Mouse (Mus musculus) regulatory T cell (primary cell): ENCODE measurements around the gene Sgsm3.
"Not testable (repeated sequence)": the region's sequence is repeated elsewhere in the genome, so short reads cannot be mapped to it uniquely, and the experiment has no call there.

Experiments used
- in situ Hi-C: fragments of 300-600 bp; cut with MboI, MseI; formaldehyde crosslinking; loops from one replicate; pipeline ENCODE4 v1.15.1; 2025; ENCODE audit warnings: high pct_unique_total_duplicates

Gene Sgsm3

DNA sequence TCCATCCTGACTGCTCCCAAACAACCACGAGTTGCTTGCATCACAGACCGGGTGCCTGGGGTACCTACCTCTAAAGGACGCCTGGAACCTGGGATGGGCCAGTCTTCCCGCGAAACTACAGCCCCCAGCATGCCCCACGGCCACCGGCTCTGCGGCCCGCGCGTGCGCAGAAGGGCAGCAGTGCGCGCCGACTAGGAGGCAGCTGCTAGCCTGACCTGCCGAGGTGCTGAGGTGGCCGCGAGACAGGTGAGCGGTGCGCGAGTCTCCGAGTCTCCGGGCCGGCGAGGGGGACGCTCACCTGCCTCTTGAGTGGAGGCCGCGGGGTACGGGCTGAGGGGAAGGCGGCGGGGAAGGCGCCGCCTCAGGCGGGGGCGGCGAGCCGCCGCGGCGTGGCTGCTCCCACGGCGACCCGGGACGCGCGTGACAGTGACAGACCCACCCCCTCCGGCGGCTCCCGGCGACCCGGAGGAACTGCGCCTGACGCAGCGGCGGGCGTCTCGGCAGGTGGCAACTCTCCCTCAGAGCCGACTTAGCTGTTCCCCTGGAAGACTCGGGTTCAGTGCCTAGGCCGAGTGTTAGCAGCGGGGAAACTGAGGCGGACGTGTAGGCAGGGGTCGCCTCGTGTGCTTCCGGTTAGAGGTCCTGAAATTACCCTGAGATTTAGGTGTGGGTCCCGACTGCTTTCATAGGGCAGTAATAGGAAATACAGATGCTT lies at the start of gene Sgsm3:
TSS of gene Sgsm3 (plus strand) at position 146 of the 715 bp plus-strand sequence.
- in situ Hi-C loops = no loop called here

DNA sequence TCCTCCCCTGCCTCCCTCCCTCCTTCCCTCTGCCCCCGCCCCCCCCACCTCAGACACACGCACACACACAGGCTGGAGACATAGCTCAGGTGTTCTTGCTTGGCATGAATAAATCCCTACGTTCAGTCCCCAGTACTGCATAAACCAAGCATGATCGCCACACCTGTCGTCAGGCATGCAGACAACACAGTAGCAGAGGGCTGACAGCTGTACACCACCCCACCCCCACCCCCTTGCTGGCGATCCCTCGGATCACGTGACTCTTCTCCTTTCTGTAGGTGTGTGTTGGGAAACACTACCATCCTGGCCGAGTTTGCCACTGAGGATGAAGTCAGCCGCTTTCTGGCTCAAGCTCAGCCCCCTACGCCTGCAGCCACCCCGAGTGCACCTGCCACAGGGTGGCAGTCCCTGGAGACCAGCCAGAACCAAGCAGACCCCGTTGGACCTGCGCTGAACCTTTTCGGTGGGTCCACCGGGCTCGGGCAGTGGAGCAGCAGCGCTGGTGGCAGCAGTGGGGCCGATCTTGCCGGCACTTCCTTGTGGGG lies 48.7 kb upstream of the Sgsm3 start:
- in situ Hi-C loops = no loop called here

DNA sequence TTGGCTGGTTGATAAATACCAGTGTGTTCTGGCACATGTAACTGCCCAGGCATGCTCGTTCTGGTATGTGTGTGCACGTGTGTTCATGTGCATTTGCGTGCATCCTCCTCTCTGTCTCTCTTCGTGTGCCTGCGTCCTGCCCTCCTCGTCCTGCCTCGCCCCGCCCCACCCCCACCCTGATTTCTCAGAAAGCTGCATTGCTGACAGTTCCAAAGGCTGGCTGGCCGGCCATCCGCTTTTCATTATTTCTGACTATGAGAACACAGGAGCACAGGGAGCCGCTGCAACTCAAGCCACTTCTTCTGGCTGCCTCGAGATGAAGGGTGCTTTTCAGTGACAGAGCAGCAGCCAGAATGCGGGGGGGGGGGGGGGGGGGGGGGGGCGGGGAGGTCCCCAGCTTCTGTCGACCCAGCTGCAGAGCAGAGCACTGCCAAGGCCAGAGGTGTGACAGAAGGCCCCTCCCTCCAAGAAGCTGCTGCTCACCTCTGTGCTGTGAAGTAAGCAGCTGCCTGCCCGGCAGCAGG lies 47.5 kb upstream of the Sgsm3 start:
- in situ Hi-C loops = no loop called here

DNA sequence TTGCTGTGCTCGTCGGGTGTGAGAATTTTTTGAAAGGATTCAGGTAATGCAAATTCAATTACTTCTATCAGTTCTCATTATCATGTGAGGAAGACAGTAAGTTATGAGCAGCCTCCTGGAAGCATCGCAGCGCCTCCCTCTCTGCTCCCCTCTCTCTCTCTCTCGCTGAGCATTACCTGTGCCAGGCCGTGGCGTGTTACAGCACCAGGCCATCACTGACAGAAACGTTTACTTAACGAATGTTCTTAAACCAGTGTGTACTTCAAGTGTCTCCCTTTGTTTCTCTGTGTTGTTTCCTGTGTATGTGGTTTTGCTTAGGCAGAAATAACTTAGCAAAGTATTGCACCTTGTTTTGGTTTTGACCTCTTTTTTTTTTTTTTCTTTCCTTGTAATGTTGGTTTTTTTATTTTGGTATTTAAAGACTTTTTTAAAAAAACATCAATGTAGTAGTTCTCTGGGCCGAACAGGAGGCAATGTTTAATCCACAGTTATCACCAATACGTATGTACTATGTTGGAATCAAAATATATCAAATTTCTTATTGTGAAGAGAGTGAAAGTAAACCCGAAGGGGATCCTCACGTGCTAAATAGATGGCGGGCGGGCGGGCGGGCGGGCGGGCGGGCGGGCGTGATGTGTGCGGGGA lies 46.8 kb upstream of the Sgsm3 start:
- in situ Hi-C loops = not testable (repeated sequence)

DNA sequence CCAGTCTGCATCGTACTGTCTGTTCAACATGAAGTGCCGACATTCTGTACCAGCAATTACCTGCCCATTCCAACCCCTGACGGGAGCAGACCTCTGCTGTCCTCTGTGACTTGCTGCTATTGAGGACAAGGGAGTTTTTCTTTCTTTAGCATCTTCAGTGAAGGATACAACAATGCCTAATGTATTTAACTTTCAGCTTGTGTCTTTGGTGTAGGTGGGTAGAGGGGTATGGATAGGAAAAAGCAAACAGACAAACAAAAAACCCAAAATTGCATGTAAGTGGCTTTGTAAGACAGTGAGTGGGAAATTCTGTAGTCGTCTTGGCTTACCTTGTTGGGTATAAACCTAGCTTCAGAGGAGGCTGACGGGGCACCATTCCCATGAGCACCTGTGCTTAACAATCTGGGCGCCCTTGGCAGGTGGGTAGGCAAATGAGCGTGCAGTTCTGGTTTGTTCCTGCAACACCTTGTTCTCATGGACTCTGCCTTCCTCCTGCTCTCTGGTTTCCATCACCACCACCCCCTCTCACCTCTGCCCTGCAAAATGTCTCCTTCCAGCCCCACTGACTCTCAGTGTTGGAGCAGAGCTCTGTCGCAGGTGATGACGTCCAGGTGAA lies 46.1 kb upstream of the Sgsm3 start:
- in situ Hi-C loops = no loop called here

DNA sequence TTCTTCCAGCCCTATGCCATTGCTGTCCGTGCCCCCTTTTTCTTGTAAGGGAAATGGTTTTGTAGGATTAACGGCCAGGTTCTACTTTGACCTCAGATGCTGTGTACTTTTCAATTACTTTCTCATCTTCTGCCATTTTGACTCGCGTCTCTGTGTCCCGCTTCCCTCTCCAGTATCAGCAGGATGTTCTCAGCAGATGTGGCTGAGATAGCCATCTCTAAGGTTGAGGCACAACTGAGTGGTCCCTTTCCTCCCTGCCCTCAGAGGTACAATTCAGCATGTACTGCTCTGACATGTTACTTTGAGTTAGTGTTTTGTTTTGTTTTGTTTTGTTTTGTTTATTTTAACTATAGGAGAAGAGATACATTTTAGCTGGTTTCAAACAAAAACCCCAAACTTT lies 42.7 kb upstream of the Sgsm3 start:
- in situ Hi-C loops = no loop called here

DNA sequence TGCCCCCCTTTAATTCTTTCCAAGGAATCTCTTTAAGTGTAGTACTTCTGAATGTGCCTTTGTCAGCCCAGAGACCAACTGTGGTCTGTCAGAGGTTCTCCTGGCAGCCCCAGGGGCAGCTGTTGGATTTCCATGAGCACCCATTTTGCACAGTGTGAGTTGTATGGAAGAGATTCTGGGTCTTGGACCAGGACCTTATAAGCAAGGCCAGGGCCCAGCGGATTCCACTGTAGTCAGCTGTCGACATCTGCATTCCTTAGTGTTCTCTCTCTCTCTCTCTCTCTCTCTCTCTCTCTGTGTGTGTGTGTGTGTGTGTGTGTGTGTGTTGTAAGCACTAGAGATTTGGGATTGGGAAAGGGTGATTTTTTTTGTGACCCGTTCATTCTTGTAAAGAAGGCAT lies 40.9 kb upstream of the Sgsm3 start:
- in situ Hi-C loops = no loop called here

DNA sequence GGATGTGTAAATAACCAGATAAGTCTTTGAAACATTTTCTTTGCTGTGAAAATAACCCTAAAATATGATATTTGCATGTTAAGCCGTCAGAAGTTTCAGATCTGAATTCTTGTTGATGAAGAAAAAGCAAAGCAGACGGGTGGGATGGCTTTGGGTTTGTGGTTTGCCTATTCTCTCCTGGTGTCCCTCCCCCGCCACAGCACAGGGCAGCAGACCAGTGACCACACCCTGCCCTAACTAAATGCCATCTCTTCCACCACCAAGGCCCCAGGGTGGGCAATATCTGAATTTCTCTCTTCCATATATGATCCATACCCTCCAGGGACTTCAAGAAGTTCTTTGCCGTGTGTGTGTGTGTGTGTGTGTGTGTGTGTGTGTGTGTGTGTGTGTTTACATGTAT lies 39.0 kb upstream of the Sgsm3 start:
- in situ Hi-C loops = no loop called here

DNA sequence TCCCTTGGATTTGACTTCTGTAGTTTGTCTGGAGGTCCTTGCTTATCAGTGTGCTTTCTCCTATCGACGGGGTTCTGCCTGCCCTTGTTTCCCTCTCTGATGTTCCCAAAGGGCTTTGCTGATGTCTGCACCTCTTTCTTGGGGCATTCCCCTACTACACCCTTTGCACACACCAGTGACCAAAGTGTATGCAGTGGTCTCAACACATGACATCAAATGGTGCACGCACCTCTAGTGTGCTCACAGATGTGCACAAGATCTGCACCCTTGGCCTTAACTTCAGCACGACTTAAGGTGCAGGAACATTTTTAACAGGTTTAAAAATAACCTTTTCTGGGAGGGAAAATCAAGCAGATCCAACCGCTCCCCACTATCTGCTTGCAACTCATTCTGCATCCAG lies 38.2 kb upstream of the Sgsm3 start:
- in situ Hi-C loops = no loop called here

DNA sequence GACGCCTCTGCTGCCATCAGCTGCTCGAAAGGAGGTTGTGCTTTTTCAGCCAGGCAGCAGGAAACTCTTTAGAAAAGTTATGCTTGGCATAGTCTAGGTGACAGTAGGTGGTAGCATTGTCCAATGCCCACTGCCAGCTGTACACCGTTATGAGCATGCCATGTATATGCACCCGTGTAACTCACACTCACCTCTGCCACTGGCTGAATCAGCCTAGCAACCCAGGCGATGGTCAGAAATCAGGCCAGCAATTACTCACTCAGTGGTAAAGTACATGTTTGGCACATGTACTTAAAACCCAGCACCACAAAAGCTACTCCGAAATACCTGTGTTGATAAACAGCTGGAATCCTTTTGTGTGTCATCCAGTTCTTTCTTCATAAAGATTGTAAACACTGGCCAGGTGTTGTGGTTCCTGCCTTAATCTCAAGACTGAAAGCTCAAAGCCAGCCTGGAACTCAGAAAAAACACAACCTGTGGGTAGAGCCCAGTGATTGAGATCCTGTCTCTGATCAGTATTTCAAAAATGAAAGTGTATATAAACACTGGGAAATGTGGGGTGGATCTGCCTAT lies 36.0 kb upstream of the Sgsm3 start:
- in situ Hi-C loops = loop anchor here (5.0 kb wide), 1 partner anchor 89 kb away; no protein-coding TSS in a partner anchor

DNA sequence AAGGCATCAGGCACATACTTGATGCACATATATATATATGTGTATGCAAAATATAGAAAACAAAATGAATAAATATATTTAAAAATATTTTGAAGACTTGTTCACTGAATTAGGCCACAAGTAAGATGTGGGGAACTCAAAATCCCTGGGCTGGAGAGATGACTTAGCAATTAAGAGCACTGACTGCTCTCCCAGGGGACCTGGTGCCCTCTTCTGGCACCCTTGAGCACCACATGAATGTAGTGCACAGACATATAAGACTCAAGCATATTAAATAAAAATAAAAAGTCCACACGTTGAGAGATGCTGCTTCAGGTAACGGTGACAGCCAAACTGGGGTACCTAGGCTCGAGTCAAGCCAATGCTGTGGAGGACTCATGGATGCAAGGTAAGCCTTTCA lies 31.7 kb upstream of the Sgsm3 start:
- in situ Hi-C loops = loop anchor here (5.0 kb wide), 1 partner anchor 239 kb away; no protein-coding TSS in a partner anchor

DNA sequence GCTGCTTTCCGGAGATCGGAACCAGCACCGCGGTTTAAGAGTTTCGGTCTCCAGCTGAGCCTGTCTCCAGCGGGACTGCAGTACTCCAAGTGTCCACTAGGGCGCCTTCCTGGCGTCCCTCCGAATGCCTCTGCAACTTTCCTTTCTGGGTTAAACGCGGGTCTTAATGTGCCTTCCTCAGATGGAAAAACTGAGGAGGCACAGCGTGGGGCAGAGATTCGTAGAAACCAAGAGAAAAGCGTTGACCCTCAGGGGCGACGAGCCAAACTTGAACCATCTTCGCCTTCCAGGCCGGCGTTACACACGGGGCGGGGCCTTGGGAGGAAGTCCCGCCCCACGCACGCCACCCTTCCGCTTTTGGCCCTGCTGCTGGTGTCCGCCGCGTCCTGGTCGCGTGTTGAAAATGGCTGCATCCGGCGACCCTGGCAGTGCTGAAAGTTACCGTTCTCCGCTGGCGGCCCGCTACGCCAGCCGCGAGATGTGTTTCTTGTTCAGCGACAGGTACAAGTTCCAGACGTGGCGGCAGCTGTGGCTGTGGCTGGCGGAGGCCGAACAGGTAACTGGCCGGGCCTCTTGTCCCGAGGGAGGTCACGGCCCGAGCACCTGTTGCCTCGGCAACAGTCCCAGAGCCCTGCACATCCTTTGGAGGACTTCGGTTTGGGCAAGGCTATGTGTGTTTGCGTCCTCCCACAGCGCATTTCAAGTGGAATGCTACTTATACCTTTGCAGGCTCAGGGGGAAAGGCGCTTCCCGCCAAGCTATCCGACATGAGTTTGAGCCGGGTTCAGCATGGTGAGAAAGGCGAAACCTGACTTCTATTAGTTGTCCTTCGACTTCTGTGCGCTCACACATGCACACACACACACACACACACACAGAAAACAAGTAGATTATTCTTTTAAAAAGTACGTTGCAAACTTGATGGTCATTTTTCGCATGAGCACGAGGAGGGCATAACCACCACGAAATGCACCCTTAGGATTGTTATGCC lies 29.1 kb upstream of the Sgsm3 start, which contains the start of gene Adsl:
TSS of gene Adsl (plus strand) at position 346 of the 991 bp plus-strand sequence.
- in situ Hi-C loops = loop anchor here (5.0 kb wide), 1 partner anchor 241 kb away; no protein-coding TSS in a partner anchor

DNA sequence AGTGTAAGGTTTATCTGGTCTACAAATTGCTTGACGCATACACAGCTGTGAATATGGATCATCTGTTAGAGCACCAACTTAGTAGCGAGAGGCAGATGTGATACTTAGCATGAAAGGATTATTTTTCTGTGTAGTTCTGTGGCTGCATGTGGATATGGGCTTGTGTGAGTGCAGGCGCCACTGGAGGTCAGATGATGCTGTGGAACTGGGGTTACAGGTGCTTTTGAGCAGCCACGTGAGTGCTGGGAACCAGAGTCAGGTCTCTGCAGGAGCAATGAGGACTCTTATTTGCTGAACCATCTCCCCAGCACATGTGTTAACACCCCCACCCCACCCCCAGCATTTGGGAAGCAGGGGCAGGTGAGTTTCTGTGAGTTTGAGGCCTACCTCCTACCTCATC lies 28.1 kb upstream of the Sgsm3 start:
- in situ Hi-C loops = loop anchor here (5.0 kb wide), 1 partner anchor 242 kb away; no protein-coding TSS in a partner anchor

DNA sequence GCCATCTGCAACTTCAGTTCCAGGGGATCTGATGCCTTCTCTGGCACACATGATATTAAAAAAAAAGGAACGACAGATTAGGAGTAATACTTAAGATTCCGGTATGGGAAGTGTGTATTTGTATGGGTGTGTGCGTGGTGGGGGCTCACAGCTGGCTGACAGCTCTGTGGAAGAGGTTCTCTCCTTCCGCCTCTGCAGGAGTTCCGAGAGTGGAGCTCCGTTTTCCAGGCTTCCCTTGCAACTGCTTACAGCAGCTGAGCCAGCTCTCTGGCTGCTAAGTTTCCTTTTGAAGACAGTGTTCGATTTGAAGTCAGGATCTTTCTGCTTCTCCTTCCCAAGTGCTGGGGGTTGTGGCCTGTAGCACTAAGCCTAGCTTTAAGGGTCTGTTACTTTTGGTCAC lies 27.5 kb upstream of the Sgsm3 start:
- in situ Hi-C loops = no loop called here

DNA sequence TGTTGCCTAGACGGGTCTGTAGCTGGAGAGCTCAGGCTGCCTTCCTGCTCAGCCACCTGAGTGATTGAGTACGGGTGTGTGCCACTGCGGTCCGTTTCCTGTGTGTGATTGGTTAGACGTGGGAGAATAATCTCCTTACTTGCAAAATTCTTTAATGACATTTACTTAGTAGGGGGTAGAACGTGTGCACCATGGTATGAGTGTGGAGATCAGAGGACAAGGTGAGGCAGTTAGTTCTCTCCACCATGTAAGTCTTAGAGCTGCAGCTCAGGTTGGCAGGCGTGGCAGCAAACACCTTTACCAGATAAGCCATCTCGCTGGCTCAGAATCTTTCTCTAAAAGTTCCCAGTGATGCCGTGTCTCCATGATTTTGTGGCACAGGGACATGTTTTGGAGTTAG lies 23.6 kb upstream of the Sgsm3 start:
- in situ Hi-C loops = no loop called here

DNA sequence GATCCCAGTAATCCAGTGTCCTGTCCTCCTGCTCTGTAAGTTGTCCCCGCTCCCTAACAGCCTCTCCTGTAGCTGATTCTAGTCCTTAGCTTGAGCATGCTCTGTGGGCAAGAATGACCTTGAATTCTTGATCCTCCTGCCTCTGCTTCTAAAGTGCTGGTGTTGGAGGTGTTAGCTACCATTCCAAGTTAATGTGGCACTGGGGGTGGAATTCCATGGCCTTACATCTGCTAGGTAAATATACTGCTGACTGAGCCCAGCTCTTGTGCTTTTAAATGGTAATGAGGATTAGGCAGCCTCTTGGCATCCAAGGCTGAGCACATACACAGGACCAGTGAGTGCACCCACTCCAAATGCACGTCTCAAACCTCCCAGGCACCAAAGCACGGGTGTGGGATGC lies 22.7 kb upstream of the Sgsm3 start:
- in situ Hi-C loops = no loop called here

DNA sequence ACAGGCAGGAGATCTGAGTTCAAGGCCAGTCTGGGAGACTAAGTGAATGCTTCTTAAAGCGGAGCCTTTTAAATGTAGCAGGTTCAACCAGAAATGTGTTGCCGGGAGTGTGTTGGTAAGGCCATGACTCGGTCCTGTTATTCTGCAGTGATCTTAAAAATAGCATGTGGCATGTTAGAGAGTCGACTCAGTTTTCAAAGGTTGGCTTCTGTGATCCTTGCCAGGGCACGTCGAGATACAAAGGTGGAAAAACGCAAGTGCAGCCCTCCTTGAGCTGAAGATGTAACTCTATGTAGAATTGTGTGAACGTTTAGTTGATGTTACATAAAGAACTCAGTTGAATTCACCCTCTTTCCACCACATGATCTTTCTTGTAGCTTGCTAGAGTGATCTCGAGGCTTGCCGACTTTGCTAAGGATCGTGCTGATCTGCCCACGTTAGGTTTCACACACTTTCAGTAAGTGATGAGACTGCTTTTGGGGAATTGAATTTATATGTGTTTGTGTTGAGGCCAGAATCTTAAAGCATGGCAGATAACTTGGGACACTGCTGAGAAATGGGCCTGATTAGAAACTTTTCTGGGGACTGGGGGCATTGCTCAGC lies 21.6 kb upstream of the Sgsm3 start:
- in situ Hi-C loops = no loop called here

DNA sequence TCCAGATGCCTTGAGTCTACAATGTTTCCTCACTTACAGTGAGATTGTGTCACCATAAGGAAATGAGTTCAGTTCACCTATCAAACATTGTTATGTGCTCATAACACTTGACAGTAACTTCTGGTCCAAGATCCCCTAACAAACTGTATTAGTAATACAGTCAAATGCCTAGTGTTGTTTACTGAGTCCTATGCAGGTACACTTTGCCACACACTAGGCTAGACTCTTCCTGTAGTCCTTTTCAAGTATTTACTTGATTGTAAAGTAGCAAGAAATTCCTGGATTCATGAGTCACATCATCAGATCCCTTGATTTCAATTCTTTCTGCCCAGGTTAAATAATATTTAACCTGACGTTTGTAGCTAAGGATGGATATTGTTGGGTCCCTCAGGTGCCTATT lies 8.2 kb upstream of the Sgsm3 start:
- in situ Hi-C loops = no loop called here

DNA sequence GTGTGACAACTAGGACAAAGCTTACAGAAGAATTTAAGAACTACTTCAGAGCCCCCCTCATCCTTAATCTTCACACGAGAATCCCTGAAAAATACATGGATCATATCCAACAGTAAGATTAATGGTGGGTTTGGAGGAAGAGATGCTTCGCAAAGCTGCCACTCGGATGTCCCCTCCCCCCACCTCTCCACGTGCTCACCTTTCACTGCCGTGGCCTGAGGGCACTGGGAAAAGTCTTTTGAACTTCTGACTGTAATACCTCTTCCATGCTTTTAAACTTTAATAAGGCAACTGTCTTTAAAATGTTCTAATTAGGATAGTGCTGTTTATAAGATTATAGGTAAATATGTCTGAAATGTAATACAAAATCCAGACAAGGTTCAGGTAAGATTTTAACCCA lies 3.3 kb upstream of the Sgsm3 start:
- in situ Hi-C loops = no loop called here

DNA sequence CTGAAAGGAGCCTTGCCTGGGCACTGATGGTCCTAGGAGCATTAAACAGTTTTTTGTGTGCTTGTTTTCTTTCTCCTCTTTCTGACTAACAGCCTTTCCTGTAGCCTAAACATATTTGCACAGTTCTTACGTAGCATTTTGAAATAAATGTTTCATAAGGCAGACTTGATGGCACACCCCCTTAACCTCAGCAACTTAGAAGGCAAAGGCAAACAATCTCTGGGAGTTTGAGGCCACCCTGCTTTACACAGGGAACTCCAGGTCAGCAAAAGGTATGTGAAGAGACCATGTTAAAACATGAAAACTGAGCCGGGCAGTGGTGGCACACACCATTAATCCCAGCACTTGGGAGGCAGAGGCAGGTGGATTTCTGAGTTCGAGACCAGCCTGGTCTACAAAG lies 1.9 kb upstream of the Sgsm3 start:
- in situ Hi-C loops = no loop called here
